Mouse (Mus musculus): ENCODE data around the gene Kif12. TPM values are rescaled to one million over a fixed set of nuclear protein-coding genes. Genes with fewer than 3 reads are reported as not detected.

Kif12 gene
- polyA plus RNA-seq, 1 experiment, result not detected

DNA sequence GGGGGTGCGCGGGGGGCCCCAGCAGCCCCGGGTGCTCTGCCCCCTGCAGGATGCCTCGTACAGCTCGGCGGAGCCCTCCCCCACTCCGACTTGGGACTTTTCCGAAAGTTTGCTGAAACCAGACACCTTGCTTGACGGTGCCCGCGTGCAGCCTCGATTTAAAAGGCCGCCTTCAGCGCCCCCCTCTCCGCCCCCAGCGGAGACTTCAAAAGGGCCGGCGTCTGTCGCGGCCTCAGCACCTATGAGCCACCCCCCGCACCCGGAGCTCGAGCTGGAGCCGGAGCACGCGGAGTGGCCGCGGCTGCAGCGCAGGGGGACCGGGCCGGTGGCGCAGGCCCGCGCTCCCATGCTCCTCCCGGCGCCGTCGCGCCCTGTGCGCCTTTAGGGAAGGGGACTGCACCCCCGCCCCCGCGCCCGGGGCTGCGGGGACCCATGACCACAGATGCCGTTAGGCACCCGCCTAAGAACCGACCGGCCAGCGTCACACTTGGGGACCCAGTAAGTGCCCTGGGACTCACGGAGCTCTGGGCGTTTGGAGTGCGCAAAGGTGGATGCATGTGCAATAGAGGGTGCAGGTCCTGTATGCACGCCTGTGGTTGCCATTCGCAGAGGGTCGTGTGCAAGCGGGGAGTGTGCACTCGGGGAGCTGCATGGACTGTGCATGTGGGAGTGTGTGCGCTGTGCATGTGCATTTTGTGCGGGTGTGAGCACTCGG is 42.1 kb upstream of the Kif12 start, which contains the start of gene Col27a1:
Gene Col27a1, plus strand, starts transcription at position 98 of the 715 bp plus-strand sequence.
- no peak for TF ChIP-seq POLR2A (IDR thresholded peaks at IDR 0.05; ENCODE audit: extremely low read depth, insufficient read depth, low read length)
- no peak for TF ChIP-seq CTCF (IDR thresholded peaks at IDR 0.05; ENCODE audit: extremely low read depth, insufficient read depth, low read length)
- peak within 1 kb of the TSS; percentile 4; the same call in 1 of the 2 replicates for H3K4me3 ChIP-seq (ENCODE audit: insufficient read depth, low read length)
- H3K27ac ChIP-seq (ENCODE audit: insufficient read depth, low read length), result no peak within 1 kb of the TSS
- H3K4me1 ChIP-seq (ENCODE audit: control insufficient read depth, insufficient read depth, low read length), result no peaks in the 10 kb centered on the region

DNA sequence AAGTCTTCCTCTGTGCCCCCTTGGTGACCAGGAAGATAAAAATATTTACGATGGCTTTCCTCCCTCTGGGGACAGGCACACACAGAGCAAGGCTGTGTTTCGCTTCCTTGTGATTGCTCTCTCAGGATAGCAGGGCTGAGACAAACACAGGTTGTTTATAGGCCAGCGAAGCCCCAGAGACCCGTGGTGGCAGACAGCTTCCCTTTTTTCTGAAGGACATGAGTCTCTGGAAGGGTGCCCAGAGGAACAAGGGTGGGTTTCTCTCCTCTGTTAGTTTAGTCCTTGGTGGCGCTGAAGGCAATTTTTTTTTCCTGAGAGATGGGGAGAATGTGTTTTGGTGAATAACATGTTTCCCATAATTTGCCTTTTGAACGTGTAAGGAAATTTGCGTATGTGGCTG is 33.7 kb upstream of the Kif12 start:
- TF ChIP-seq CTCF (IDR thresholded peaks at IDR 0.05; ENCODE audit: extremely low read depth, insufficient read depth, low read length) (no peak), POLR2A (IDR thresholded peaks at IDR 0.05; ENCODE audit: extremely low read depth, insufficient read depth, low read length) (no peak)
- Histone ChIP-seq H3K4me1 (ENCODE audit: control insufficient read depth, insufficient read depth, low read length) (no peaks in the 10 kb centered on the region), H3K4me3 (ENCODE audit: insufficient read depth, low read length) (no peak overlapping the region), H3K27ac (ENCODE audit: insufficient read depth, low read length) (0 out of 2 replicates have a peak overlapping the region, but pooled peaks have one; percentile 19)

DNA sequence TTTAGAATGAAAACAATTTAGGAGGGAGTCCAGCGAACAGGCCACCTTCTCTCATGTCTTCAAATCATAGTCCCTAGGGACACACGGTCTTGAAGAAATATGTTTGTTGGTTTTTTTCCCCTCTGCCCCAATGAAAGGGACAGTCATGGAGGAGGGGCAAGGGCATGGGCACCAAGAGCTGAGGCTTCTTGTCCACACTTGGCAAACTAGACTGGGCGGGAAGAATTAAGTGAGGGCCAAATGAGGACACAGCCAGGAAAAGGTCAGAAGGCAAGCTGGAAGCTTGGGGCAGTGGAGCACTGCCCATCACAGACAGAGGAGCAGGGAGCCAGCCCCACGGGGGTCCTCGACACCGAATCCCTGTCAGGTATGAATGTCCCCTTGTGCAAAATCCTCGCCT is 31.9 kb upstream of the Kif12 start:
- Histone ChIP-seq H3K4me1 (ENCODE audit: control insufficient read depth, insufficient read depth, low read length) (no peaks in the 10 kb centered on the region), H3K27ac (ENCODE audit: insufficient read depth, low read length) (no peak overlapping the region), H3K4me3 (ENCODE audit: insufficient read depth, low read length) (no peak overlapping the region)
- TF ChIP-seq CTCF (IDR thresholded peaks at IDR 0.05; ENCODE audit: extremely low read depth, insufficient read depth, low read length), result no peak
- no peak for TF ChIP-seq POLR2A (IDR thresholded peaks at IDR 0.05; ENCODE audit: extremely low read depth, insufficient read depth, low read length)

DNA sequence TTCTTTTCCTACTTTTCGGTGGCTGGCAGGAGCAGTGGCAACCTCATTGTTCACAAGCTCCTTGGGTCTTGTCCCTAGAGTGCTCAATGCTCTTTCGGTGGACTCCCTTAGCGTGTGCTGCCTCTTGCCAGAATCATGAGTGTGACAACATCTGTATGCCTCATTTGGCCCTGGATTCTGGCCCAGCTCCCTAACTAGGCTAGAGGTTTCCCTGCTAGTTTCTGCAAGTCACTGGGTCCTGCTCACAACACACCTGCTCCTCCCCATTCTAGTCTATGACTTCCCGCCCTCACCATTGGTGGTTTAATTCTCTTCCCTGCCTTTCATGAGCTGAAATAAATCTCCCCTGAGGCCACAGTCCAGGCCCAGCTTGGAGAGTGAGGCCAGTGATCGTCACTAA is 27.4 kb upstream of the Kif12 start:
- TF ChIP-seq CTCF (IDR thresholded peaks at IDR 0.05; ENCODE audit: extremely low read depth, insufficient read depth, low read length), result no peak
- no peak for TF ChIP-seq POLR2A (IDR thresholded peaks at IDR 0.05; ENCODE audit: extremely low read depth, insufficient read depth, low read length)
- no peak overlapping the region for H3K4me3 ChIP-seq (ENCODE audit: insufficient read depth, low read length)
- no peak overlapping the region for H3K27ac ChIP-seq (ENCODE audit: insufficient read depth, low read length)
- no peaks in the 10 kb centered on the region for H3K4me1 ChIP-seq (ENCODE audit: control insufficient read depth, insufficient read depth, low read length)

DNA sequence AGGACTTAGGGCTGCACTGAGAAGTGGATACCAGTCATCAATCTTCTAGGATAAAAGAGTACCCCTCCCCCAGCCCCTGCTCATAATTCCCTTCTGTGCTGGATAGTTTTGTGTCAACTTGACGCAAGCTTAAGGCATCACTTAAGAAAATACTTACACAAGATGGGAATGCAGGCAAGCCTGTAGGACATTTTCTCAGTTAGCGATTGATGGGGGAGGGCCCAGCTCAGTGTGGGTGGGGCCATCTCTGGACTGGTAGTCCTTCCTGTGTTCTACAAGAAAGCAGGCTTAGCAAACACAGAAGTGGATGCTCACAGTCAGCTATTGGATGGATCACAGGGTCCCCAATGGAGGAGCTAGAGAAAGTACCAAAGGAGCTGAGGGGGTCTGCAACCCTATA is 22.4 kb upstream of the Kif12 start:
- Histone ChIP-seq H3K4me1 (ENCODE audit: control insufficient read depth, insufficient read depth, low read length) (no peaks in the 10 kb centered on the region), H3K27ac (ENCODE audit: insufficient read depth, low read length) (no peak overlapping the region), H3K4me3 (ENCODE audit: insufficient read depth, low read length) (no peak overlapping the region)
- TF ChIP-seq POLR2A (IDR thresholded peaks at IDR 0.05; ENCODE audit: extremely low read depth, insufficient read depth, low read length), result no peak
- TF ChIP-seq CTCF (IDR thresholded peaks at IDR 0.05; ENCODE audit: extremely low read depth, insufficient read depth, low read length), result no peak

DNA sequence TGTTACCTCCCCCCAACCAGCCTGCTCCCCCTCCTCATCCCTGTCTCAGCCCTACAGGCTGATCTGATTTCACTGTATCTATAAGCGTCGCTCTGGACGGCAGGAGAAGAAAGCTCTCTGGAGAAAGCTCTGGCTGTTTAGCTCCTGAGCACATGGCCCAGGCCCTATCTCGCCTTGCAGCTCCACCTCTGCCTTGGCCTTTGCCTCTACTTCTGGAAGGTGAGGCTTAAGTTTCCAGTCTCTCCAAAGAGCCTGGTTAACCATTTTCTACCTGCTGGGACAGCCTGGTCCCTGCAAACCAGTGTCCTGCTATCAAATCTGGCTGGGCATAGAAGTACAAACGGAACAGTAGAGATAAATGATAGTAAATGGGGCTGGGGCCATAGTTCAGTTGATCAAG is 19.7 kb upstream of the Kif12 start:
- Histone ChIP-seq H3K4me1 (ENCODE audit: control insufficient read depth, insufficient read depth, low read length) (no peaks in the 10 kb centered on the region), H3K27ac (ENCODE audit: insufficient read depth, low read length) (no peak overlapping the region), H3K4me3 (ENCODE audit: insufficient read depth, low read length) (no peak overlapping the region)
- no peak for TF ChIP-seq POLR2A (IDR thresholded peaks at IDR 0.05; ENCODE audit: extremely low read depth, insufficient read depth, low read length)
- no peak for TF ChIP-seq CTCF (IDR thresholded peaks at IDR 0.05; ENCODE audit: extremely low read depth, insufficient read depth, low read length)

DNA sequence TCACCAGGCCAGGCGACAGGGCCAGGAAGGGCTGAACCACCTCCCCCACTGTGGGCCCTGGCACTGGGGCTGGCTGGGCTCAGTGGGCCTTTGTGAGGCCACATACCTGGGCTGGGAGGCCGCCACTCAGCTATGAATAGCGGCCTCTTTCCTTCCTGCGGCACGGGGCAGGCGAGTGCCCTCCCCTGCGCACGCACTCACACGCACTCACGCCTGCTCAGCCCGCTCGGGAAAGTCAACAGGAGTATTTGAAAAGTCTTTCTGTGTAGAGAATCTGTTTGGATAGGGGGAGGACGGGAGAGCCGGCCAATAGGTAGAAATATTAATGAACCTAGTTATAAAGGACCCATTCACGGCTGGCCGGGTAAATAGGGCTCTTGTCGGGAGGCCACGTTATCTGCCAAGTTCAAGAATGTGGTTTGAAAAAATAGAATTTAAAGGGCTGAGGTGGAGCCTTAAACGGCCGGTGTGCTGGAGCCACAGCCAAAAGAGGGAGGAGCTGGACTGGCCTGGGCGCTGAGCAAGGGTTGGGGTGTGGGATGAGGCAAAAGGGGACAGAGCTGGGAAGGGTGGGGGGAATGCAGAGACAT is 14.4 kb upstream of the Kif12 start:
- no peak for TF ChIP-seq CTCF (IDR thresholded peaks at IDR 0.05; ENCODE audit: extremely low read depth, insufficient read depth, low read length)
- no peak for TF ChIP-seq POLR2A (IDR thresholded peaks at IDR 0.05; ENCODE audit: extremely low read depth, insufficient read depth, low read length)
- no peak overlapping the region for H3K27ac ChIP-seq (ENCODE audit: insufficient read depth, low read length)
- no peak overlapping the region for H3K4me3 ChIP-seq (ENCODE audit: insufficient read depth, low read length)
- H3K4me1 ChIP-seq (ENCODE audit: control insufficient read depth, insufficient read depth, low read length), result no peaks in the 10 kb centered on the region

DNA sequence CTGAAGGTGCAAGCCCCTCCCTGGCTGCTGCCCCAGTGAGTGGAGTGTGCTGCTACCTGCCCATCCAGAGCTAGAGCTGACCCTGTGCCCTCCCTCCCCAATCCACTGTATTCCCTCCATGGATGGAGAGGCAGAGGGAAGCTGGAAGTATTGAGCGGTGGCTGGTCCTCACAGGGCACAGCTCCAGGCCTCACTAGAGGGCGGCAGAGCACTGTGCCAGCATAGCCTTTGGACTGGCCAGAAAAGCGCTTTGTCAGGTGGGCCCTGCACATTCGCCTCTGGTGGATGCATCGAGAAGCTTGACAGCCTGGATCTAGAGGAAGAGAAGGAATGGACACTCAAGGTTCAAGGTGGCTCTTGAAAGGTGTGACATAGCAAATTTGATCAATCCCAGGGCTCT is 9.6 kb upstream of the Kif12 start:
- H3K4me1 ChIP-seq (ENCODE audit: control insufficient read depth, insufficient read depth, low read length), result no peaks in the 10 kb centered on the region
- TF ChIP-seq CTCF (IDR thresholded peaks at IDR 0.05; ENCODE audit: extremely low read depth, insufficient read depth, low read length) (peak; percentile 94), POLR2A (IDR thresholded peaks at IDR 0.05; ENCODE audit: extremely low read depth, insufficient read depth, low read length) (no peak)
- H3K27ac ChIP-seq (ENCODE audit: insufficient read depth, low read length), result no peak overlapping the region
- H3K4me3 ChIP-seq (ENCODE audit: insufficient read depth, low read length), result no peak overlapping the region

DNA sequence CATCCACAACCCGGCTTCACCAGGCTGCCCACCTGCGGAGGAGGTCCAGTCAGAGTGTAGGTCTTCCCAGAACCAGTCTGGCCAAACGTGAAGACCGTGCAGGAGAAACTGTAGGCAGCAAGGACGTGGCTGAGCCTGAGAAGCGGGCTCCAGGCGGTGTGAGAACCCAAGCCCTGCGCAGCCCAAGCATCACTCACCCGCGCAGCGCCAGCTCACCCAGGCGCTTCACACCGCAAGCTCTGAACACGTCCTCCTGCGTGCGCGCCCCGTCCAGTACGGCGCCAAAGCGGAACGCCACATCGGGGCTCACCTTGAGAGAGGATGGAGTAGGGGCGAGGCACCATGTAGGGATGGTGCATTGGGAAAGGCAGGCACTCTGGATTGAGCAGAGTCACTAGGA is 809 bp downstream of the Kif12 start:
- TF ChIP-seq CTCF (IDR thresholded peaks at IDR 0.05; ENCODE audit: extremely low read depth, insufficient read depth, low read length) (no peak), POLR2A (IDR thresholded peaks at IDR 0.05; ENCODE audit: extremely low read depth, insufficient read depth, low read length) (no peak)
- Histone ChIP-seq H3K4me1 (ENCODE audit: control insufficient read depth, insufficient read depth, low read length) (no peaks in the 10 kb centered on the region), H3K4me3 (ENCODE audit: insufficient read depth, low read length) (no peak overlapping the region), H3K27ac (ENCODE audit: insufficient read depth, low read length) (no peak overlapping the region)

DNA sequence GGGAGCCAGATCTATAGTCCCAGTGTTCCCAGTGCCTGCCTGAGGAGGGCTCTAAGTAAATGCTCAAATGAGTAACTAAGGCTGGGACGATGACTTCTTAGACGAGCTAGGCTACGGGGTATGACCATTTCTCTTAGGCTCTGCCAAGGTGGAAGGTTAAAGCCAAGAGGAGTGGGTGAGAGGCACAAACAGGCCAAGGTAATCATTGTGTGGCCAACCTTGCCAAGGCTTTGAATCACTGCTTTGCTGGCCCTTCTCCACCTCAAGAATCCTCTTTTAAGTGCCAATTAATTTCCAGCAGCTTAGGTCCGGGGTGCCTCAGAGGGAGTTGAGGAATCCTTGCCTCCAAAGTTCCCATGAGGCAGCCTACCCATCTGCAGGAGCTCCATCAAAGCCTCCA is 1.9 kb downstream of the Kif12 start:
- H3K27ac ChIP-seq (ENCODE audit: insufficient read depth, low read length), result no peak overlapping the region
- H3K4me3 ChIP-seq (ENCODE audit: insufficient read depth, low read length), result no peak overlapping the region
- TF ChIP-seq POLR2A (IDR thresholded peaks at IDR 0.05; ENCODE audit: extremely low read depth, insufficient read depth, low read length) (no peak), CTCF (IDR thresholded peaks at IDR 0.05; ENCODE audit: extremely low read depth, insufficient read depth, low read length) (no peak)
- H3K4me1 ChIP-seq (ENCODE audit: control insufficient read depth, insufficient read depth, low read length), result no peaks in the 10 kb centered on the region
